Mouse (Mus musculus): ENCODE data around the gene Elob. TPM values are rescaled to one million over a fixed set of nuclear protein-coding genes. Genes with fewer than 3 reads are reported as not detected.

Gene Elob
- polyA plus RNA-seq, 1 experiment from 2014 or later: 875 TPM

DNA sequence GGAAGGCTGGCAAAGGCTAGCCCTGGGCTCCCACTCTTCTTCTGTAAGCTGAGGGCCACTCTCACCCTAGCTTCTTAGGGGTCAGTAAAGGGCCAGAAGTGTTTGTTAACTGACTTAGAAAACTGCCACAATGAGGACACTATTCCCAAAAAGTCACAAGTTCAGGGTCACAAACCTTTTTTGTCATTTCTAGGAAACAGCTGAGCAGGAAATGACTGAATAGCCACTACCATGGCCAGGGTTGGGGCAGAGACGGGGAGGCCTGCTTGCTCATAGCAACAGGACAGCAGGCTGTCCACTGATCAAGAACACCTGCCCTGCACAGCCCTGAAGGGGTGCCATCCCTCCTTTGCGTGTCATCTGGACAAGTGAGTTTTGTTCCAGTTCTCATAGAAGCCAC, 51.8 kb downstream of the Elob start:
- Histone ChIP-seq H3K27ac (replicated peaks) (no peak overlapping the region), H3K9ac (no peak overlapping the region), H3K27me3 (replicated peaks) (no peaks in the 10 kb centered on the region), H3K9me3 (no peaks in the 10 kb centered on the region), H3K4me2 (no peak overlapping the region), H3K4me1 (no peaks in the 10 kb centered on the region), H3K36me3 (no peaks in the 10 kb centered on the region), H3K4me3 (no peak overlapping the region)
- 66% methylated on average over 2 of the region's 2 CpGs for WGBS
- ATAC-seq (ENCODE audit: extremely low read depth, insufficient number of reproducible peaks, low FRiP score, low TSS enrichment): no peak

DNA sequence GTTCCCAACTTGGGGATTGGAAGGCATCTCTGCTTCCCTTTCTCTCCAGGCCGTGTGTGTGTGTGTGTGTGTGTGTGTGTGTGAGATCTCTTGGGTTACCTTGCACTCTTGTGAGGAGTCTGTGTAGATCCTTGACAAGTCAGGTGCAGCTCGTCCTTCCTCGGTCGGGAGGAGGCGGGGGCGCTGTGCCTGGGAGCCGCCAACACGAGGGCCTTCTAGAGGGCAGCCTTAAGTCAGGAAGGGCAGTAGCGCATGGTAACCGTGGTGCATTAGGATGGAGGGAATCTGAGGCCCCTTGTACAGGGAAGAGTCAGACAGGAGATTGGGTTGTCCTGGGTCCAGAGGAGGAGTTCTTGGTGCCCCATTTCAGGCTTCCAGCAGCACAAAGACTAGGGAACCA, 52.7 kb downstream of the Elob start:
- no peaks in the 10 kb centered on the region for H3K27me3 ChIP-seq (replicated peaks)
- H3K4me1 ChIP-seq: peaks cover 3% of the 10 kb centered on the region; the same call in 1 of the 2 replicates
- H3K4me3 ChIP-seq: no peak overlapping the region
- no peaks in the 10 kb centered on the region for H3K9me3 ChIP-seq
- WGBS: 75% methylated on average over 10 of the region's 10 CpGs
- H3K9ac ChIP-seq: no peak overlapping the region
- H3K27ac ChIP-seq (replicated peaks): no peak overlapping the region
- no peak overlapping the region for H3K4me2 ChIP-seq
- no peaks in the 10 kb centered on the region for H3K36me3 ChIP-seq
- no peak for ATAC-seq (ENCODE audit: extremely low read depth, insufficient number of reproducible peaks, low FRiP score, low TSS enrichment)

Small RNAs within 50 kb of the gene (microRNA-seq; reads per million reads assigned to microRNA genes)
- 0.82 reads per million for gene Mir5125

Other genes starting within 250 kb of the Elob start
- 9.2 and 9.3 TPM in 2 replicates for gene Zfp13, start 229.6 kb downstream of the Elob start, polyA plus RNA-seq (2015; fragmentation: Nextera tagmentation; extraction: Ambion mirVana)
- gene Zscan10, start 228.3 kb downstream of the Elob start, polyA plus RNA-seq (2015; fragmentation: Nextera tagmentation; extraction: Ambion mirVana): not detected in 2 replicates
- 0.32 and 0.62 TPM in 2 replicates for gene Mmp25, start 183.9 kb downstream of the Elob start, polyA plus RNA-seq (2015; fragmentation: Nextera tagmentation; extraction: Ambion mirVana)
- gene Bicdl2, start 168.6 kb downstream of the Elob start, polyA plus RNA-seq (2015; fragmentation: Nextera tagmentation; extraction: Ambion mirVana): 0.17 and 0.41 TPM in 2 replicates
- 297 and 312 TPM in 2 replicates for gene Hcfc1r1, start 155.5 kb downstream of the Elob start, polyA plus RNA-seq (2015; fragmentation: Nextera tagmentation; extraction: Ambion mirVana)
- gene Thoc6, start 155.3 kb downstream of the Elob start, polyA plus RNA-seq (2015; fragmentation: Nextera tagmentation; extraction: Ambion mirVana): 32.4 and 37.3 TPM in 2 replicates
- 118 and 140 TPM in 2 replicates for gene Tnfrsf12a, start 151.7 kb downstream of the Elob start, polyA plus RNA-seq (2015; fragmentation: Nextera tagmentation; extraction: Ambion mirVana)
- gene Cldn6, start 149.9 kb downstream of the Elob start, polyA plus RNA-seq (2015; fragmentation: Nextera tagmentation; extraction: Ambion mirVana): 9.4 and 10.7 TPM in 2 replicates
- 0.29 and 0.32 TPM in 2 replicates for gene Cldn9, start 145.1 kb downstream of the Elob start, polyA plus RNA-seq (2015; fragmentation: Nextera tagmentation; extraction: Ambion mirVana)
- gene 1520401A03Rik, start 106.4 kb downstream of the Elob start, polyA plus RNA-seq (2015; fragmentation: Nextera tagmentation; extraction: Ambion mirVana): 0.11 TPM in 1 of 2 replicates, not detected in the other
- gene Pkmyt1, start 102.8 kb downstream of the Elob start, polyA plus RNA-seq (2015; fragmentation: Nextera tagmentation; extraction: Ambion mirVana): 30.9 and 31.0 TPM in 2 replicates
- gene Paqr4, start 88.3 kb downstream of the Elob start, polyA plus RNA-seq (2015; fragmentation: Nextera tagmentation; extraction: Ambion mirVana): 12.3 and 12.6 TPM in 2 replicates
- 0.09 and 0.32 TPM in 2 replicates for gene Kremen2, start 83.3 kb downstream of the Elob start, polyA plus RNA-seq (2015; fragmentation: Nextera tagmentation; extraction: Ambion mirVana)
- gene Flywch1, start 57.5 kb downstream of the Elob start, polyA plus RNA-seq (2015; fragmentation: Nextera tagmentation; extraction: Ambion mirVana): 52.1 and 54.1 TPM in 2 replicates
- 5.8 and 7.4 TPM in 2 replicates for gene Flywch2, start 43.1 kb downstream of the Elob start, polyA plus RNA-seq (2015; fragmentation: Nextera tagmentation; extraction: Ambion mirVana)
- gene Srrm2, start 38.6 kb downstream of the Elob start, polyA plus RNA-seq (2015; fragmentation: Nextera tagmentation; extraction: Ambion mirVana): 319 and 327 TPM in 2 replicates
- gene Prss33, start 6.9 kb upstream of the Elob start, polyA plus RNA-seq (2015; fragmentation: Nextera tagmentation; extraction: Ambion mirVana): not detected in 2 replicates
- 0.15 TPM in 1 of 2 replicates, not detected in the other for gene Prss32, start 14.7 kb upstream of the Elob start, polyA plus RNA-seq (2015; fragmentation: Nextera tagmentation; extraction: Ambion mirVana)
- 0.20 and 0.29 TPM in 2 replicates for gene Prss41, start 15.0 kb upstream of the Elob start, polyA plus RNA-seq (2015; fragmentation: Nextera tagmentation; extraction: Ambion mirVana)
- gene Prss21, start 38.9 kb upstream of the Elob start, polyA plus RNA-seq (2015; fragmentation: Nextera tagmentation; extraction: Ambion mirVana): not detected in 2 replicates
- gene Dcpp1, start 51.7 kb upstream of the Elob start, polyA plus RNA-seq (2015; fragmentation: Nextera tagmentation; extraction: Ambion mirVana): 0.32 TPM in 1 of 2 replicates, not detected in the other
- not detected in 2 replicates for gene Dcpp2, start 51.7 kb upstream of the Elob start, polyA plus RNA-seq (2015; fragmentation: Nextera tagmentation; extraction: Ambion mirVana)
- not detected in 2 replicates for gene Dcpp3, start 88.3 kb upstream of the Elob start, polyA plus RNA-seq (2015; fragmentation: Nextera tagmentation; extraction: Ambion mirVana)
- gene Sbp, start 112.5 kb upstream of the Elob start, polyA plus RNA-seq (2015; fragmentation: Nextera tagmentation; extraction: Ambion mirVana): not detected in 2 replicates
- gene Sbpl, start 126.1 kb upstream of the Elob start, polyA plus RNA-seq (2015; fragmentation: Nextera tagmentation; extraction: Ambion mirVana): not detected in 2 replicates
- gene Prss30, start 151.4 kb upstream of the Elob start, polyA plus RNA-seq (2015; fragmentation: Nextera tagmentation; extraction: Ambion mirVana): 0.10 TPM in 1 of 2 replicates, not detected in the other
- 0.15 TPM in 1 of 2 replicates, not detected in the other for gene Prss22, start 169.0 kb upstream of the Elob start, polyA plus RNA-seq (2015; fragmentation: Nextera tagmentation; extraction: Ambion mirVana)
- gene Prss27, start 209.0 kb upstream of the Elob start, polyA plus RNA-seq (2015; fragmentation: Nextera tagmentation; extraction: Ambion mirVana): 0.34 and 0.35 TPM in 2 replicates
- 39.9 and 40.8 TPM in 2 replicates for gene Kctd5, start 244.3 kb upstream of the Elob start, polyA plus RNA-seq (2015; fragmentation: Nextera tagmentation; extraction: Ambion mirVana)